Mouse (Mus musculus) thymus, postnatal 36 days (tissue): ENCODE results near the gene Psmc3ip.
A peak's percentile ranks its signal among the peaks of the same experiment; 100 is the strongest.

Experiments used
- DNase-seq, 2 experiments: peaks; one replicate each; pipeline ENCODE4 v3.0.0; 2022; ENCODE audit warnings: mixed read lengths in 2 of 2

Psmc3ip gene

GRCm38 (mm10) chr11:101051051-101051493, 44.2 kb downstream of the Psmc3ip start:
- DNase-seq = no peak

- DNase-seq = no peak
Measured at GRCm38 (mm10) chr11:101050359-101050758, 44.9 kb downstream of the Psmc3ip start.

- DNase-seq = no peak
Measured at GRCm38 (mm10) chr11:101047502-101047901, 47.7 kb downstream of the Psmc3ip start.

GRCm38 (mm10) chr11:101046440-101046839, 48.8 kb downstream of the Psmc3ip start:
- DNase-seq = peak; percentile 43 to 54

- peak in 1 of 2 experiments; percentile 50 for DNase-seq
Measured at GRCm38 (mm10) chr11:101045826-101046225, 49.4 kb downstream of the Psmc3ip start.
